Mouse (Mus musculus): ENCODE measurements around the gene Zfp764. TPM values are rescaled to one million over a fixed set of nuclear protein-coding genes. Genes with fewer than 3 reads are reported as not detected.

Gene Zfp764
- polyA plus RNA-seq, 1 experiment from 2014 or later = 9.3 TPM

DNA sequence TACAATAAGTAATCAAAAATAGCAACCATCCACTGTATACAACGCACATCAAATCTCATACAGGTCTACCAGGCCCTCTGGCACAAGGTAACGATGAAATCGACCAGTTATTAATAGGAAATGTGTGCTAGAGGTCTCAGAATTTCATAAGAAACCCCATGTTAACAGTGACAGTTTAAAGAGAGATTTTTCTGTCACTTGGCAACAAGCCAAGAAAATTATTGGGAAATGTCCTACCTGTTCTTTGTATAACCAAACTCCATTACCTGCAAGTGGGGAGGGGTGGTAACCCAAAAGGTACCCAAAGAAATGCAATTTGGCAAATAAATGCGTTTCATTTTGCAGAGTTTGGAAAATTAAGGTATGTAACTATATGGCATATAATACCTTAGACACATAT lies 48.1 kb downstream of the Zfp764 start:
- 57% methylated on average over 4 of the region's 4 CpGs for WGBS
- H3K4me1 ChIP-seq (replicated peaks; ENCODE audit: control insufficient read depth, insufficient read depth, low read length) = peaks cover 3% of the 10 kb centered on the region; the same call in 1 of the 2 replicates
- no peak overlapping the region for H3K9ac ChIP-seq (ENCODE audit: low read length)
- H3K4me2 ChIP-seq (ENCODE audit: low read depth, low read length) = no peak overlapping the region
- no peaks in the 10 kb centered on the region for H3K36me3 ChIP-seq (ENCODE audit: control insufficient read depth, insufficient read depth, low read length)
- ATAC-seq (ENCODE audit: low read depth) = no peak
- no peak overlapping the region for H3K4me3 ChIP-seq (ENCODE audit: low read length)
- H3K27me3 ChIP-seq (ENCODE audit: control insufficient read depth, insufficient read depth, low read depth, low read length) = no peaks in the 10 kb centered on the region; the same call in 1 of the 2 replicates
- no peak overlapping the region for H3K27ac ChIP-seq (ENCODE audit: low read length)
- H3K9me3 ChIP-seq (ENCODE audit: control insufficient read depth, low read length) = peaks cover 1% of the 10 kb centered on the region

GRCm38 (mm10) chr7:127357871-127358270 lies 48.8 kb downstream of the Zfp764 start:
- no peaks in the 10 kb centered on the region; the same call in 1 of the 2 replicates for H3K27me3 ChIP-seq (ENCODE audit: control insufficient read depth, insufficient read depth, low read depth, low read length)
- no peak overlapping the region for H3K27ac ChIP-seq (ENCODE audit: low read length)
- no peak overlapping the region for H3K4me2 ChIP-seq (ENCODE audit: low read depth, low read length)
- WGBS = 61% methylated on average over 2 of the region's 2 CpGs
- H3K36me3 ChIP-seq (ENCODE audit: control insufficient read depth, insufficient read depth, low read length) = no peaks in the 10 kb centered on the region
- peaks cover 4% of the 10 kb centered on the region for H3K9me3 ChIP-seq (ENCODE audit: control insufficient read depth, low read length)
- no peak for ATAC-seq (ENCODE audit: low read depth)
- no peak overlapping the region for H3K4me3 ChIP-seq (ENCODE audit: low read length)
- no peak overlapping the region for H3K9ac ChIP-seq (ENCODE audit: low read length)
- no peaks in the 10 kb centered on the region for H3K4me1 ChIP-seq (replicated peaks; ENCODE audit: control insufficient read depth, insufficient read depth, low read length)

GRCm38 (mm10) chr7:127355796-127356195 lies 50.8 kb downstream of the Zfp764 start:
- no peaks in the 10 kb centered on the region for H3K36me3 ChIP-seq (ENCODE audit: control insufficient read depth, insufficient read depth, low read length)
- no peak overlapping the region for H3K9ac ChIP-seq (ENCODE audit: low read length)
- no peaks in the 10 kb centered on the region; the same call in 1 of the 2 replicates for H3K27me3 ChIP-seq (ENCODE audit: control insufficient read depth, insufficient read depth, low read depth, low read length)
- no peak overlapping the region for H3K4me2 ChIP-seq (ENCODE audit: low read depth, low read length)
- 48% methylated on average over 3 of the region's 3 CpGs for WGBS
- no peaks in the 10 kb centered on the region for H3K4me1 ChIP-seq (replicated peaks; ENCODE audit: control insufficient read depth, insufficient read depth, low read length)
- no peak for ATAC-seq (ENCODE audit: low read depth)
- no peak overlapping the region for H3K4me3 ChIP-seq (ENCODE audit: low read length)
- peaks cover 4% of the 10 kb centered on the region for H3K9me3 ChIP-seq (ENCODE audit: control insufficient read depth, low read length)
- H3K27ac ChIP-seq (ENCODE audit: low read length) = no peak overlapping the region

Other genes starting within 250 kb of the Zfp764 start
- 53.9 and 54.0 TPM in 2 replicates for gene Cd2bp2, start 210.8 kb downstream of the Zfp764 start, polyA plus RNA-seq (2015; fragmentation: Nextera tagmentation; extraction: Ambion mirVana)
- gene Tbc1d10b, start 198.4 kb downstream of the Zfp764 start, polyA plus RNA-seq (2015; fragmentation: Nextera tagmentation; extraction: Ambion mirVana) = 20.5 and 23.8 TPM in 2 replicates
- 47.4 and 105 TPM in 2 replicates for gene Mylpf, start 197.9 kb downstream of the Zfp764 start, polyA plus RNA-seq (2015; fragmentation: Nextera tagmentation; extraction: Ambion mirVana)
- gene Zfp553, start 173.8 kb downstream of the Zfp764 start, polyA plus RNA-seq (2015; fragmentation: Nextera tagmentation; extraction: Ambion mirVana) = 27.7 and 32.3 TPM in 2 replicates
- gene Sept1, start 173.7 kb downstream of the Zfp764 start, polyA plus RNA-seq (2015; fragmentation: Nextera tagmentation; extraction: Ambion mirVana) = 23.2 and 23.4 TPM in 2 replicates
- gene Zfp771, start 162.5 kb downstream of the Zfp764 start, polyA plus RNA-seq (2015; fragmentation: Nextera tagmentation; extraction: Ambion mirVana) = 36.9 and 48.7 TPM in 2 replicates
- gene Dctpp1, start 146.1 kb downstream of the Zfp764 start, polyA plus RNA-seq (2015; fragmentation: Nextera tagmentation; extraction: Ambion mirVana) = 138 and 147 TPM in 2 replicates
- gene Sephs2, start 132.8 kb downstream of the Zfp764 start, polyA plus RNA-seq (2015; fragmentation: Nextera tagmentation; extraction: Ambion mirVana) = 49.6 and 54.5 TPM in 2 replicates
- gene Itgal, start 110.6 kb downstream of the Zfp764 start, polyA plus RNA-seq (2015; fragmentation: Nextera tagmentation; extraction: Ambion mirVana) = 2.1 and 3.1 TPM in 2 replicates
- gene Zfp768, start 61.2 kb downstream of the Zfp764 start, polyA plus RNA-seq (2015; fragmentation: Nextera tagmentation; extraction: Ambion mirVana) = 15.1 and 17.6 TPM in 2 replicates
- gene Zfp747, start 30.8 kb downstream of the Zfp764 start, polyA plus RNA-seq (2015; fragmentation: Nextera tagmentation; extraction: Ambion mirVana) = 8.4 and 9.9 TPM in 2 replicates
- gene 9130019O22Rik, start 19.7 kb downstream of the Zfp764 start, polyA plus RNA-seq (2015; fragmentation: Nextera tagmentation; extraction: Ambion mirVana) = 7.3 and 8.0 TPM in 2 replicates
- gene E430018J23Rik, start 13.2 kb downstream of the Zfp764 start, polyA plus RNA-seq (2015; fragmentation: Nextera tagmentation; extraction: Ambion mirVana) = 5.7 and 6.6 TPM in 2 replicates
- gene Zfp688, start 15.2 kb upstream of the Zfp764 start, polyA plus RNA-seq (2015; fragmentation: Nextera tagmentation; extraction: Ambion mirVana) = 24.9 and 25.3 TPM in 2 replicates
- gene Zfp689, start 42.3 kb upstream of the Zfp764 start, polyA plus RNA-seq (2015; fragmentation: Nextera tagmentation; extraction: Ambion mirVana) = 6.4 and 6.7 TPM in 2 replicates
- gene Prr14, start 52.8 kb upstream of the Zfp764 start, polyA plus RNA-seq (2015; fragmentation: Nextera tagmentation; extraction: Ambion mirVana) = 38.6 and 43.3 TPM in 2 replicates
- 9.9 and 11.1 TPM in 2 replicates for gene Fbrs, start 72.4 kb upstream of the Zfp764 start, polyA plus RNA-seq (2015; fragmentation: Nextera tagmentation; extraction: Ambion mirVana)
- 33.7 and 37.9 TPM in 2 replicates for gene Srcap, start 105.2 kb upstream of the Zfp764 start, polyA plus RNA-seq (2015; fragmentation: Nextera tagmentation; extraction: Ambion mirVana)
- gene Gm42715, start 112.8 kb upstream of the Zfp764 start, polyA plus RNA-seq (2015; fragmentation: Nextera tagmentation; extraction: Ambion mirVana) = 14.6 and 15.2 TPM in 2 replicates
- 8.4 and 8.7 TPM in 2 replicates for gene Tmem265, start 154.6 kb upstream of the Zfp764 start, polyA plus RNA-seq (2015; fragmentation: Nextera tagmentation; extraction: Ambion mirVana)
- gene Phkg2, start 166.5 kb upstream of the Zfp764 start, polyA plus RNA-seq (2015; fragmentation: Nextera tagmentation; extraction: Ambion mirVana) = 36.9 and 40.0 TPM in 2 replicates
- 23.6 and 23.7 TPM in 2 replicates for gene Ccdc189, start 181.8 kb upstream of the Zfp764 start, polyA plus RNA-seq (2015; fragmentation: Nextera tagmentation; extraction: Ambion mirVana)
- gene Rnf40, start 181.9 kb upstream of the Zfp764 start, polyA plus RNA-seq (2015; fragmentation: Nextera tagmentation; extraction: Ambion mirVana) = 47.6 and 51.1 TPM in 2 replicates
- 12.5 and 12.6 TPM in 2 replicates for gene Zfp629, start 209.0 kb upstream of the Zfp764 start, polyA plus RNA-seq (2015; fragmentation: Nextera tagmentation; extraction: Ambion mirVana)